Mouse (Mus musculus) C2C12 (cell line): ENCODE data around the gene Myof. TPM values are rescaled to one million over a fixed set of nuclear protein-coding genes. Genes with fewer than 3 reads are reported as not detected.

Source experiments
- H3K27me3 ChIP-seq: one replicate; pipeline ENCODE4 v1.6.1; 2011; ENCODE audit not compliant: control insufficient read depth, insufficient read depth, insufficient read length
- H3K36me3 ChIP-seq: one replicate; pipeline ENCODE4 v1.6.1; 2011; ENCODE audit not compliant: control insufficient read depth, insufficient read depth
- H3K4me3 ChIP-seq: one replicate; pipeline ENCODE4 v1.5.1; 2011; ENCODE audit warnings: mild to moderate bottlenecking, control low read depth; ENCODE audit not compliant: poor library complexity, insufficient read depth, severe bottlenecking
- H3K79me2 ChIP-seq: one replicate; pipeline ENCODE4 v1.6.1; 2011; ENCODE audit not compliant: control insufficient read depth, insufficient read depth
- H3K79me3 ChIP-seq: one replicate; pipeline ENCODE4 v1.6.1; 2011; ENCODE audit warnings: low read depth, control low read depth
- H3ac ChIP-seq: one replicate; pipeline ENCODE3; 2011; ENCODE audit warnings: low read depth; ENCODE audit not compliant: control insufficient read depth, insufficient read length
- CEBPB ChIP-seq: IDR thresholded peaks from one replicate; pipeline ENCODE4 v1.6.1; 2011; ENCODE audit warnings: low read depth, mild to moderate bottlenecking, control low read depth, moderate library complexity
- CTCF ChIP-seq: IDR thresholded peaks from one replicate; pipeline ENCODE4 v1.5.1; 2011; ENCODE audit not compliant: control insufficient read depth, insufficient read depth, insufficient read length
- FOSL1 ChIP-seq: IDR thresholded peaks from one replicate; pipeline ENCODE4 v1.8.0; 2011; ENCODE audit warnings: mild to moderate bottlenecking, low read length; ENCODE audit not compliant: poor library complexity, insufficient read depth, severe bottlenecking
- MAX ChIP-seq: IDR thresholded peaks from one replicate; pipeline ENCODE4 v1.6.1; 2011; ENCODE audit warnings: mild to moderate bottlenecking, control low read depth
- MYOD1 ChIP-seq: IDR thresholded peaks from one replicate; pipeline ENCODE4 v1.6.1; 2011; ENCODE audit warnings: low read depth; ENCODE audit not compliant: control insufficient read depth, insufficient read length
- MYOG ChIP-seq: IDR thresholded peaks from one replicate; pipeline ENCODE4 v1.6.1; 2011; ENCODE audit not compliant: control insufficient read depth, insufficient read length; ENCODE audit errors: extremely low read depth
- USF1 ChIP-seq: IDR thresholded peaks from one replicate; pipeline ENCODE4 v1.6.1; 2011; ENCODE audit warnings: low read depth, mild to moderate bottlenecking, control low read depth, moderate library complexity
- polyA plus RNA-seq: library from polyadenylated mRNA; unstranded; fragments of >200 nt; fragmentation: generic; extraction: Trizol; gene quantifications from one replicate; pipeline ENCODE4 v1.2.1, GENCODE M21; 2012; ENCODE audit warnings: missing spikeins

Gene Myof
- polyA plus RNA-seq, 1 experiment = 125 TPM

GRCm38 (mm10) chr19:37861171-37861570 is 182.2 kb downstream of the Myof start:
- Histone ChIP-seq H3K4me3 (no peak overlapping the region), H3K27me3 (no peaks in the 10 kb centered on the region), H3K36me3 (no peaks in the 10 kb centered on the region), H3K79me3 (no peaks in the 10 kb centered on the region), H3K79me2 (no peaks in the 10 kb centered on the region), H3ac (no peak overlapping the region)
- TF ChIP-seq FOSL1 = no peak
- no peak for TF ChIP-seq MAX
- no peak for TF ChIP-seq MYOG
- TF ChIP-seq CEBPB = no peak
- no peak for TF ChIP-seq MYOD1
- no peak for TF ChIP-seq USF1
- TF ChIP-seq CTCF = no peak

- no peaks in the 10 kb centered on the region for H3K36me3 ChIP-seq
- TF ChIP-seq MYOD1 (no peak), MAX (no peak), FOSL1 (no peak), USF1 (no peak)
Observed at GRCm38 (mm10) chr19:37860267-37860666, 183.1 kb downstream of the Myof start.

GRCm38 (mm10) chr19:37858406-37859081 is 184.8 kb downstream of the Myof start:
- no peaks in the 10 kb centered on the region for H3K36me3 ChIP-seq
- no peaks in the 10 kb centered on the region for H3K79me2 ChIP-seq
- no peaks in the 10 kb centered on the region for H3K79me3 ChIP-seq
- no peaks in the 10 kb centered on the region for H3K27me3 ChIP-seq
- no peak for TF ChIP-seq FOSL1
- no peak for TF ChIP-seq CTCF
- TF ChIP-seq CEBPB = no peak
- TF ChIP-seq MYOD1 = no peak
- TF ChIP-seq MYOG = no peak
- TF ChIP-seq USF1 = no peak
- TF ChIP-seq MAX = no peak
- no peak overlapping the region for H3ac ChIP-seq
- no peak overlapping the region for H3K4me3 ChIP-seq

More at GRCm38 (mm10) chr19:37860267-37860666, 183.1 kb downstream of the Myof start:
- Histone ChIP-seq H3ac (no peak overlapping the region), H3K4me3 (no peak overlapping the region), H3K79me2 (no peaks in the 10 kb centered on the region), H3K27me3 (no peaks in the 10 kb centered on the region), H3K79me3 (no peaks in the 10 kb centered on the region)

GRCm38 (mm10) chr19:37852056-37852455 is 191.3 kb downstream of the Myof start:
- TF ChIP-seq FOSL1 (no peak), MYOG (no peak), MYOD1 (no peak), USF1 (no peak), CEBPB (no peak), CTCF (no peak), MAX (no peak)
- H3K36me3 ChIP-seq = no peaks in the 10 kb centered on the region
- no peaks in the 10 kb centered on the region for H3K27me3 ChIP-seq
- H3K79me3 ChIP-seq = no peaks in the 10 kb centered on the region
- H3ac ChIP-seq = no peak overlapping the region
- H3K79me2 ChIP-seq = no peaks in the 10 kb centered on the region
- no peak overlapping the region for H3K4me3 ChIP-seq

GRCm38 (mm10) chr19:37851590-37852038 is 191.8 kb downstream of the Myof start:
- Histone ChIP-seq H3K27me3 (no peaks in the 10 kb centered on the region), H3K79me2 (no peaks in the 10 kb centered on the region), H3K4me3 (no peak overlapping the region), H3K79me3 (no peaks in the 10 kb centered on the region), H3K36me3 (no peaks in the 10 kb centered on the region), H3ac (no peak overlapping the region)
- no peak for TF ChIP-seq MYOG
- TF ChIP-seq FOSL1 = no peak
- TF ChIP-seq MAX = no peak

Other genes with a start within 250 kb of the Myof start
- 11.7 TPM for gene Cep55, start 11.4 kb upstream of the Myof start, polyA plus RNA-seq
- not detected for gene Ffar4, start 53.5 kb upstream of the Myof start, polyA plus RNA-seq
- gene Rbp4, start 81.7 kb upstream of the Myof start, polyA plus RNA-seq = 0.35 TPM
- not detected for gene Pde6c, start 89.2 kb upstream of the Myof start, polyA plus RNA-seq
- gene Fra10ac1, start 180.6 kb upstream of the Myof start, polyA plus RNA-seq = 4.6 TPM
- gene Lgi1, start 221.0 kb upstream of the Myof start, polyA plus RNA-seq = not detected